Mouse (Mus musculus) cerebellum, adult (tissue): ENCODE measurements around the gene Rbl2.

Source experiments
- ATAC-seq: cut with Nextera tagmentation; 2 replicates; pipeline ENCODE4 v1.9.2; 2017; ENCODE audit warnings: mild to moderate bottlenecking, moderate library complexity, mixed read lengths; ENCODE audit not compliant: insufficient number of reproducible peaks, low FRiP score, low TSS enrichment

Rbl2 gene

GRCm38 (mm10) chr8:91154564-91154963, 84.7 kb downstream of the Rbl2 start:
- no peak for ATAC-seq

- no peak for ATAC-seq
These were observed 88.8 kb downstream of the Rbl2 start for GRCm38 (mm10) chr8:91158617-91159016.

GRCm38 (mm10) chr8:91159959-91160800, 90.3 kb downstream of the Rbl2 start:
- ATAC-seq, result no peak

GRCm38 (mm10) chr8:91170152-91170551, 100.3 kb downstream of the Rbl2 start:
- no peak for ATAC-seq

- no peak for ATAC-seq
These were observed 101.1 kb downstream of the Rbl2 start for GRCm38 (mm10) chr8:91170914-91171313.

GRCm38 (mm10) chr8:91171605-91172004, 101.7 kb downstream of the Rbl2 start:
- no peak for ATAC-seq
